Mouse (Mus musculus) liver, adult 2 months (tissue): ENCODE data around the gene Slc35f6.

ENCODE experiments used
- CTCF ChIP-seq: fragments of 200-500 bp; IDR thresholded peaks from 2 replicates; pipeline ENCODE4 v1.5.1; 2011; ENCODE audit warnings: low read depth, low read length, control low read depth
- POLR2A ChIP-seq: fragments of 200-500 bp; IDR thresholded peaks from 2 replicates; pipeline ENCODE4 v1.6.1; 2011; ENCODE audit warnings: low read length, control low read depth; ENCODE audit not compliant: insufficient read depth; ENCODE audit errors: extremely low read depth

GRCm38 (mm10) chr5:30655526-30656195 lies 7.9 kb downstream of the Slc35f6 start:
- TF ChIP-seq CTCF (no peak), POLR2A (no peak)
